Mouse (Mus musculus): Measurements from ENCODE around the gene Nat8f2.

DNA sequence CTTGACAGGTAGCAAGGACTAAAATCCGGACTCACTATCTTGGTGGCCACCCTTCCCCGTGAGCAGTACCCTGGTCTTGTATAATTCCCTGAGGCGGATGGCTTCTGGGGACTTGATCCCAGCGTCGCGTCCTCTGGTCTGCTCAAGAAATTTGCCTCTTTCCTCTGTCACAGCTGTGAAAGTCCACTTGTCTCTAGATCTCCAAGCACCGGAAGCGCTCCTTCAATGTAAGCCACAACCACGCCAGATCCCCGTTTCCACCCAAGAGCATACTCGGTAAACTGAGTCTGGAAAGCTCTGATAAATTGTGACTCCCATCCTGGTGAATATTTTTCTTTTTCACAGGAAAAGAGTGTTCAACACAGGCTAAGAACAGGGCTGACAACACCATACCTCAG lies 46.2 kb upstream of the Nat8f2 start:
- TF ChIP-seq CTCF (IDR thresholded peaks at IDR 0.05; ENCODE audit: low read depth) (no peak), EP300 (IDR thresholded peaks at IDR 0.05; ENCODE audit: low read depth) (no peak)

Measured in liver, embryonic 14.5 days (tissue).